Mouse (Mus musculus) thymus, adult 2 months (tissue): ENCODE results near the gene Zfhx3. TPM values are rescaled to one million over a fixed set of nuclear protein-coding genes. Genes with fewer than 3 reads are reported as not detected.

ENCODE experiments used
- DNase-seq: peaks from one replicate; pipeline ENCODE4 v3.0.0; 2021
- H3K27ac ChIP-seq: fragments of 200-500 bp; 2 replicates; pipeline ENCODE4 v1.5.1; 2012; ENCODE audit warnings: low read length, control low read depth; ENCODE audit not compliant: control insufficient read depth, insufficient read depth
- H3K27me3 ChIP-seq: fragments of 200-500 bp; 2 replicates; pipeline ENCODE4 v1.6.1; 2012; ENCODE audit warnings: mild to moderate bottlenecking, low read length, moderate library complexity, mixed read lengths; ENCODE audit not compliant: control insufficient read depth, insufficient read depth
- H3K36me3 ChIP-seq: fragments of 200-500 bp; 2 replicates; pipeline ENCODE4 v1.6.1; 2012; ENCODE audit warnings: mild to moderate bottlenecking, low read length, moderate library complexity; ENCODE audit not compliant: control insufficient read depth, insufficient read depth
- H3K4me1 ChIP-seq: fragments of 200-500 bp; replicated peaks from 2 replicates; pipeline ENCODE4 v1.6.1; 2012; ENCODE audit warnings: low read length; ENCODE audit not compliant: control insufficient read depth, insufficient read depth
- H3K4me3 ChIP-seq: fragments of 200-500 bp; 2 replicates; pipeline ENCODE4 v1.5.1; 2012; ENCODE audit warnings: mild to moderate bottlenecking, low read length, control low read depth, moderate library complexity; ENCODE audit not compliant: control insufficient read depth, insufficient read depth
- CTCF ChIP-seq: fragments of 200-500 bp; IDR thresholded peaks from 2 replicates; pipeline ENCODE4 v1.5.1; 2012; ENCODE audit warnings: mild to moderate bottlenecking, control low read depth, low read length, moderate library complexity, borderline replicate concordance; ENCODE audit not compliant: control insufficient read depth, poor library complexity, insufficient read depth; ENCODE audit errors: extremely low read depth
- POLR2A ChIP-seq: fragments of 200-500 bp; IDR thresholded peaks from 2 replicates; pipeline ENCODE4 v1.6.1; 2012; ENCODE audit warnings: mild to moderate bottlenecking, low read length, control low read depth, moderate library complexity; ENCODE audit not compliant: control insufficient read depth, poor library complexity, insufficient read depth; ENCODE audit errors: extremely low read depth
- WGBS: fragments of 180-500 bp; shearing (Covaris S2); methylation state at CpG from one replicate; pipeline ENCODE4 v1.1.7; 2018; 5-methylcytosine and 5-hydroxymethylcytosine counted together
- polyA plus RNA-seq: library from polyadenylated mRNA; depleted of rRNA; stranded (reverse); fragments of >200 nt; gene quantifications from 2 replicates; pipeline ENCODE4 v1.2.3, GENCODE M21; 2012

The Zfhx3 gene
- polyA plus RNA-seq, 1 experiment = 1.1 TPM

- Histone ChIP-seq H3K27me3 (no peaks in the 10 kb centered on the region), H3K4me3 (no peak overlapping the region), H3K4me1 (no peaks in the 10 kb centered on the region), H3K36me3 (no peaks in the 10 kb centered on the region), H3K27ac (no peak overlapping the region)
- no peak for DNase-seq
- TF ChIP-seq CTCF (no peak), POLR2A (no peak)
- 86% methylated on average over 9 of the region's 9 CpGs for WGBS
Observed at GRCm38 (mm10) chr8:108593891-108594290, 651.4 kb downstream of the Zfhx3 start.

- no peak for TF ChIP-seq POLR2A
- no peak for TF ChIP-seq CTCF
- Histone ChIP-seq H3K4me1 (no peaks in the 10 kb centered on the region), H3K27ac (no peak overlapping the region), H3K36me3 (no peaks in the 10 kb centered on the region), H3K4me3 (no peak overlapping the region), H3K27me3 (no peaks in the 10 kb centered on the region)
- no peak for DNase-seq
- WGBS = 88% methylated on average over 9 of the region's 9 CpGs
Observed at GRCm38 (mm10) chr8:108594361-108595060, 652.1 kb downstream of the Zfhx3 start.

- no peak overlapping the region for H3K27ac ChIP-seq
- no peak for DNase-seq
- H3K4me1 ChIP-seq = no peaks in the 10 kb centered on the region
- H3K27me3 ChIP-seq = no peaks in the 10 kb centered on the region
- WGBS = 62% methylated on average over 9 of the region's 9 CpGs
- H3K36me3 ChIP-seq = no peaks in the 10 kb centered on the region
- TF ChIP-seq CTCF (no peak), POLR2A (no peak)
- no peak overlapping the region for H3K4me3 ChIP-seq
Observed at GRCm38 (mm10) chr8:108595061-108595419, 652.6 kb downstream of the Zfhx3 start.

- Histone ChIP-seq H3K4me1 (no peaks in the 10 kb centered on the region), H3K36me3 (no peaks in the 10 kb centered on the region), H3K4me3 (no peak overlapping the region), H3K27me3 (no peaks in the 10 kb centered on the region), H3K27ac (no peak overlapping the region)
- TF ChIP-seq CTCF (no peak), POLR2A (no peak)
- no peak for DNase-seq
- WGBS = 86% methylated on average over 19 of the region's 19 CpGs
Observed at GRCm38 (mm10) chr8:108595721-108596495, 653.5 kb downstream of the Zfhx3 start.

DNA sequence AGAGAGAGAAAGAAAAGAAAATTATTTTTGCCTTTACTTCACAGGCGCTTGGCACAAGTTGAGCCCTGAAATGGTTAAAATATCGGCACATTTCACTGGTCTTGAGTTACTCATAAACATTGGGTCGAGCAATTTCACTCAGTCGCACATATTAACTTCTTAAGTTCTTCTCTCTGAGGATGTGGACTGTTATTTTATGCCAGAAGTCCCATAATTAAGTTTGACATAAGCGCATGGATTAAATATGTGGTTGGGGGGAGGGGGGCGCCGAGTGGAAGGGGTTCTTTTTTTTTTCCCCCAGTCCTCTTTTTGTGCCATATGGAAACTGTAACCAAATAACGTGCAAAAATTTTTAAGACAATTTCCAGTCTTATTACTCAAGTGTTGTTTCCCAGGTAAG, 656.6 kb downstream of the Zfhx3 start:
- WGBS = 93% methylated on average over 8 of the region's 8 CpGs
- no peak for DNase-seq
- H3K4me3 ChIP-seq = no peak overlapping the region
- no peaks in the 10 kb centered on the region for H3K27me3 ChIP-seq
- H3K27ac ChIP-seq = no peak overlapping the region
- no peaks in the 10 kb centered on the region for H3K4me1 ChIP-seq
- TF ChIP-seq CTCF = no peak
- no peak for TF ChIP-seq POLR2A
- H3K36me3 ChIP-seq = no peaks in the 10 kb centered on the region

GRCm38 (mm10) chr8:108599558-108599957, 657.1 kb downstream of the Zfhx3 start:
- 34% methylated on average over 6 of the region's 6 CpGs for WGBS
- no peaks in the 10 kb centered on the region for H3K36me3 ChIP-seq
- no peak for TF ChIP-seq CTCF
- TF ChIP-seq POLR2A = no peak
- H3K27ac ChIP-seq = no peak overlapping the region
- no peak for DNase-seq
- no peaks in the 10 kb centered on the region for H3K4me1 ChIP-seq
- H3K27me3 ChIP-seq = no peaks in the 10 kb centered on the region
- H3K4me3 ChIP-seq = no peak overlapping the region
